Mouse (Mus musculus): ENCODE data around the gene Dnajc16. TPM values are rescaled to one million over a fixed set of nuclear protein-coding genes. Genes with fewer than 3 reads are reported as not detected.
"Not testable (repeated sequence)": the region's sequence is repeated elsewhere in the genome, so short reads cannot be mapped to it uniquely, and the experiment has no call there.

The Dnajc16 gene
- polyA plus RNA-seq, 1 experiment from 2014 or later, result 4.8 TPM

DNA sequence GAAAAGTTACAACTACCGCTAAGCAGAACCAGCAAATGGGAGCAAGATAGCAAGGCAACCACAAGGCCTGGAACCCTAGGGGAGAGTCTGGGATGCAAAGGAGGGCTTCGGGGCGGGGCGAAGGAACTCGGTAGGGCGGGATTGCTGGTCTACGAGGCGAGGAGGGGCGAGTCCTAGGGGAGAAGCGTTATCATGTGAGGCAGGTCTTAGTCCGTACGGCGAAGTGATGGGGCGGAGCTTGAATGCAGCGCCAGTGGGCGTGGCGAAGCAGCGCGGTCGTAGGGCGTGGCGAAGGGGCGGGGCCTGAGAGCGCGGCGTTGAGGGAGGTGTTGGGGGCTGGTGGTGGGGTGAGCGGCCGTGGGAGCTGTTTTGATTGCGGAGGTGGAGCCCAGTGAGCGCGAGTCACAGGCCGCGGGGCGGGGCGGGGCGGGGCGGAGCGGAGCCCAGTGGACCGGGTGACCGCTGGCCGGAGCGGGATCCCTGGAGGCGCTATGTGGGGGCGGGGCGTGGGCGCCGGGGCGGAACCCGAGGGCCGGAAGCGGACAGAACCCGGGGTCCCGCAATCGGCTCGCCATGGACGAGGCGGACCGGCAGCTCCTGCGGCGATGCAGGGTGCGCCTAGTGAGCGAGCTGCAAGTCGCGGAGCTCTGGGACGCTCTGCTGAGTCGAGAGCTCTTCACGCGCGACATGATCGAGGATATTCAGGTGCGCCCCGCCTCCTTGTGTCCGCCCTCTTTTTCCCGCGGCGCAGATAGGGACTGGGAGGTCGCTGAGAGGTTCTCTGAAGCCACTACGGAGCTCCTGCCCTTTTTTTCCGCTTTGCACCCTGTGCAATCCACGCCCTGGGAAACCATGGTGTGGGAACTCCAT is 2.8 kb upstream of the Dnajc16 start, which contains the start of gene Casp9:
Gene Casp9, plus strand, starts transcription at position 331 of the 870 bp plus-strand sequence.
- peak within 1 kb of the TSS; percentile 79 for H3K4me3 ChIP-seq
- peak within 1 kb of the TSS; percentile 93 for H3K27ac ChIP-seq
- H3K9me3 ChIP-seq, result no peaks in the 10 kb centered on the region
- H3K27me3 ChIP-seq (ENCODE audit: poor library complexity, severe bottlenecking), result no peaks in the 10 kb centered on the region
- H3K36me3 ChIP-seq (replicated peaks), result peaks cover 28% of the 10 kb centered on the region
- peaks cover 49% of the 10 kb centered on the region for H3K4me1 ChIP-seq
- WGBS, result under 1% methylated on average over 78 of the region's 80 CpGs
- peak; percentile 99 for DNase-seq (ENCODE audit: extremely low spot score, low spot score)

DNA sequence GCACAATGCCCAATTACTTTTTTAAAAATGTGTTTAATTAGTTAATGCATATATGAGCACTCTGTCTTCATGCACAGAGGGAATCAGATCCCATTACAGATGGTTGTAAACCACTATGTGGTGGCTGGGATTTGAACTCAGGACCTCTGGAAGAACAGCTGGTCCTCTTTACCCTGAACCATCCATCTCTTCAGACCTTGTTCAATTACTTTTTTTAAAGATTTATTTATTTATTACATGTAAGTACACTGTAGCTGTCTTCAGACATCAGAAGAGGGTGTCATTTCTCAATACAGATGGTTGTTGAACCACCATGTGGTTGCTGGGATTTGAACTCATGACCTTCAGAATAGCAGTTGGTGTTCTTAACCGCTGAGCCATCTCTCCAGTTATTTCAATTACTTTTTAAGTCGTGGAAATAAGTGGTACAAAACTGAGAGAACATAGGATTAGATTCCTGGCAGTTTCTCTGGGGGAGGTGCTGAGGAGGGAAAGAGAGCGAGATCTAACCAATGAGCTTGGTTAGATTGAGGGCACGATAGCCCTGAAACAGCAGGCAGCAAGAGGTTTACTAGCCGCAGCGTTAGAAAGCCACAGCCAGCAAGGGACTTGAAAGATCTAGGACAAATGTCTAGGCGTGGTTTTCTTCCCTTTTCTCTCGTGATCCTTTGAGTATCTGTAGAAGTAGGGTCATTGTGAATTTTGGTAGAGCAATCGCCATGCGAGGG is 2.0 kb upstream of the Dnajc16 start:
- H3K36me3 ChIP-seq (replicated peaks), result peaks cover 27% of the 10 kb centered on the region
- H3K4me1 ChIP-seq, result peaks cover 49% of the 10 kb centered on the region
- H3K27me3 ChIP-seq (ENCODE audit: poor library complexity, severe bottlenecking), result no peaks in the 10 kb centered on the region
- H3K27ac ChIP-seq, result peak overlapping the region; percentile 93
- H3K9me3 ChIP-seq, result no peaks in the 10 kb centered on the region
- H3K4me3 ChIP-seq, result peak overlapping the region; percentile 79
- 11% methylated on average over 10 of the region's 10 CpGs for WGBS
- DNase-seq (ENCODE audit: extremely low spot score, low spot score), result no peak

DNA sequence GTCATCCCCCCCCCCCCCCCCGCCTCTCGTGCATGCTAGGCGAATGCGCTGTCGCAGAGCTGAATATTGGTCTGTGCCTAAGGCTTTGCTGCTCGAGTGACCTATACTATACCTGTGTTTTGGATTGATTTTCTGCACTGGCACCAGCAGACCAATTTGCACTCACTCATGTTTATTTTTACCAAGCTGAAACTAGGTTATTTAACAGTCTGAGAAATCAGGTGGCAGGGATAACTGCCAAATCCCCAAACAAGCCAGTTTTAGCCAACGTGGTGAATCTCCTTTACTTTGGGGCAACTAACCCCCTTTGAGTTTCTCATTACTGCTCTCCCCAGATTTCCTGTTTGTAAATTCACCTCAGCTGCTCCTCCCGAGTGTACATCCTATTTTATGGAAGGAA is 1.2 kb upstream of the Dnajc16 start:
- Histone ChIP-seq H3K27ac (no peak overlapping the region), H3K4me3 (no peak overlapping the region), H3K36me3 (replicated peaks) (peaks cover 24% of the 10 kb centered on the region), H3K27me3 (ENCODE audit: poor library complexity, severe bottlenecking) (no peaks in the 10 kb centered on the region), H3K9me3 (no peaks in the 10 kb centered on the region), H3K4me1 (peaks cover 49% of the 10 kb centered on the region)
- WGBS, result 88% methylated on average over 8 of the region's 8 CpGs
- DNase-seq (ENCODE audit: extremely low spot score, low spot score), result no peak

DNA sequence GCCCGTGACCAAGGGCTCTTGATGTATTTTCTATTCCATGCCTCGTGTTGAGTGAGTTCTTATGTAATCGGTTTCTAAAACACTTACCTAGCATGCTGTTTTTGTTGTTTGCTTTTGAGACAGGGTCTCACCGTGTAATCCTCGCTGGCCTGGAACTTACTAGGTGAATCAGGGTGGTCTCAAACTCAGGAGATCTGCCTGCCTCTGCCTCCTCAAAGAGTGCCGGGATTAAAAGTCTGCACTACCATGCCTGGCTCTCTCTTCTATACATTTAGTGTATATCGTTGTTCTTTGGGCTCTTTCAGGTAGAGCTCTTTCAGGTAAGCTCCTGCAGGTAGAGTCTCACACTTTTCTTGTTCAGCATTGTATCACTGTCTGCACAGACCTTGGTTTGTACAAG is 755 bp upstream of the Dnajc16 start:
- 87% methylated on average over 7 of the region's 7 CpGs for WGBS
- no peak overlapping the region; the same call in 1 of the 2 replicates for H3K4me3 ChIP-seq
- H3K36me3 ChIP-seq (replicated peaks), result peaks cover 20% of the 10 kb centered on the region
- H3K27ac ChIP-seq, result no peak overlapping the region
- H3K9me3 ChIP-seq, result no peaks in the 10 kb centered on the region
- no peak for DNase-seq (ENCODE audit: extremely low spot score, low spot score)
- peaks cover 49% of the 10 kb centered on the region for H3K4me1 ChIP-seq
- no peaks in the 10 kb centered on the region for H3K27me3 ChIP-seq (ENCODE audit: poor library complexity, severe bottlenecking)

DNA sequence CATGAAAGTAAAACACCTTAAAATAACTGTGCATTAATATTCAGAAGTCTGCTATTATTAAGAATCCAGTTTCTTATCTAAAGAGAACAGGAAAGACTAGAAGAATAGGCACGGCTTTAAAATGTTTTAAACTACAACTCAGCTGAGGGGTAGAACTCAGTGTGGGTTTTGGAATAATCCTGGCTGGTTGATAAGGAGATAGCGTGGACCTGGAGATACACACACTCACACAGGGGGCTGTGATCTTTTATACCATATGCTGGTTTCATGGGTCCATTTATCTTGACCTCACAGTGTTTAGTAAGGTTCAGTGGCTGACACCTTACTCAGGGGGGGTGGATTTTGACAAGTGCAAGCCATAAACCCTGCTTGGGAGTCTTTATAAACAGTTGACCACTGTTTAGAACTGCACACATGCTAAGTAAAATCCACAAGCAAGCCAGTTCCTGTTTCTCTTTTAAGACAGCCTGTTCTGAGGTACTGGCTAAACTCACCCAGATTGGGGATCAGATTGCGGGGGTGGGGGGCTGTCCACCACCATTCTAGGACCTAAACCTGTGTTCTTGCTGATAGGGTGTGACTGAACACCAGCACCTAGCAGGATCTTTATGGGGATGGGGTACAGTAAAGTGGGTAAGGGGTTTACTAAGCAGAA is 1.0 kb downstream of the Dnajc16 start:
- Histone ChIP-seq H3K27ac (peak overlapping the region; percentile 94), H3K27me3 (ENCODE audit: poor library complexity, severe bottlenecking) (no peaks in the 10 kb centered on the region), H3K4me1 (peaks cover 43% of the 10 kb centered on the region), H3K9me3 (no peaks in the 10 kb centered on the region), H3K4me3 (peak overlapping the region; percentile 86), H3K36me3 (replicated peaks) (peaks cover 28% of the 10 kb centered on the region)
- WGBS, result 55% methylated on average over 3 of the region's 3 CpGs
- DNase-seq (ENCODE audit: extremely low spot score, low spot score), result no peak

DNA sequence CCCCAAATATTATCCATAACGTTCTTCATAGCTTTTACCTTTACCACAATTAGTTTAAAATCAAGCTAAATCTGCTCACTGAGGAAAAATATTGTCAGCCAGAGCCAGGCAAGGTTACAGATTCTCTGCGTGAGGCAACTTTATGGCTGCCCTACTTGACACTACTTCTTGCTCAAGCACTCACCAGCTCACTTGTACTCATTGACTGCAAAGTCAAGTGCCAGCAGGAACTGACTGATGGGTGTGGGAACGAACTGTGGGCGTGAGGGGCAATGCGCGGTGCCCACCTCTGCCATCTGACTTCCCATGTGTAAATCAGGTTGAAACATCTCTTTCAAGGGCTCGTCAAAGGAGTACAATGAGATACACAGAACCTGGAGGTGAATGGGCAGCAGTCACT is 3.3 kb downstream of the Dnajc16 start:
- H3K27ac ChIP-seq, result no peak overlapping the region
- no peak for DNase-seq (ENCODE audit: extremely low spot score, low spot score)
- 94% methylated on average over 7 of the region's 7 CpGs for WGBS
- no peaks in the 10 kb centered on the region for H3K9me3 ChIP-seq
- H3K4me1 ChIP-seq, result peaks cover 22% of the 10 kb centered on the region
- H3K4me3 ChIP-seq, result no peak overlapping the region
- no peaks in the 10 kb centered on the region for H3K27me3 ChIP-seq (ENCODE audit: poor library complexity, severe bottlenecking)
- H3K36me3 ChIP-seq (replicated peaks), result peaks cover 50% of the 10 kb centered on the region

DNA sequence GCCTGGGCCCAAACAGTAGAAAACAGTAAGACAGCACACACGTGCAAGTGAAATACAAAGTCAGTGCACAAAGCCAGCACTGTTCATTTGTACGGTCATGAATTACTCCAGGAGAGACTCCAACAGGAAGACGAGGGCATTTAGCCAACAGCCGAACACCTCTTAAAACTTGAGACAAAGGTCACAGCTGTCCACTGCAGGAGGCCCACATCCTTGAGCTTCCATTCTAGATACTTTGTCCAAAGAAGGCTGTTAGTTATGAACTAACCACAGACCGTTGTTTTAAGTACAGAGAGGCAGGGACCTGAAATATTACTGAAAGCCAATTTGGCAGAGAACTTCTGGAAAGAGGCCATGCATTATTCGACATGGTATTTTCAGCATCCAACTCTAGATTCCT is 3.7 kb downstream of the Dnajc16 start:
- H3K27ac ChIP-seq, result no peak overlapping the region
- H3K4me3 ChIP-seq, result no peak overlapping the region
- H3K9me3 ChIP-seq, result no peaks in the 10 kb centered on the region
- no peak for DNase-seq (ENCODE audit: extremely low spot score, low spot score)
- H3K36me3 ChIP-seq (replicated peaks), result peaks cover 54% of the 10 kb centered on the region
- no peaks in the 10 kb centered on the region for H3K27me3 ChIP-seq (ENCODE audit: poor library complexity, severe bottlenecking)
- WGBS, result 91% methylated on average over 6 of the region's 6 CpGs
- H3K4me1 ChIP-seq, result peaks cover 20% of the 10 kb centered on the region

DNA sequence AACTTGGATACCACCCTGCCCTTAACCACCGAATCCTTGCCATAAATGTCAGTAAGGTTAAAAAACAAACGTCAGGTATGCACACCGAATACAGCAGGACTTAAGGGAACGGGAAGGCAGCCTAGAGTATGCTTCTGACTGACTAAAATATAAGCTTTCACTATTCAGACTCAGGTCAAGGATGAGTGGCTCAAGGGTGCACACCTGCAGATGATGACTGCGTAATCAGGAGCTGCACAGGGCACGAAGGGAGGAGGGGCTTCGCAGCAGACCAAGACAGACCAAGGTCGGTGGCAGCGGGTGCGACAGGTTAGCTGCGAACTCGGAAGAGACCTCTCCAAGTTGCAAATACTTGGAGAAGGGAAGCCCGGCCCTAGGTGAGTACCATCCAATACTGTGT is 4.6 kb downstream of the Dnajc16 start:
- H3K27me3 ChIP-seq (ENCODE audit: poor library complexity, severe bottlenecking), result no peaks in the 10 kb centered on the region
- H3K4me1 ChIP-seq, result peaks cover 16% of the 10 kb centered on the region
- no peak for DNase-seq (ENCODE audit: extremely low spot score, low spot score)
- no peak overlapping the region for H3K4me3 ChIP-seq
- H3K9me3 ChIP-seq, result no peaks in the 10 kb centered on the region
- H3K27ac ChIP-seq, result no peak overlapping the region
- WGBS, result 92% methylated on average over 13 of the region's 13 CpGs
- H3K36me3 ChIP-seq (replicated peaks), result peaks cover 63% of the 10 kb centered on the region

DNA sequence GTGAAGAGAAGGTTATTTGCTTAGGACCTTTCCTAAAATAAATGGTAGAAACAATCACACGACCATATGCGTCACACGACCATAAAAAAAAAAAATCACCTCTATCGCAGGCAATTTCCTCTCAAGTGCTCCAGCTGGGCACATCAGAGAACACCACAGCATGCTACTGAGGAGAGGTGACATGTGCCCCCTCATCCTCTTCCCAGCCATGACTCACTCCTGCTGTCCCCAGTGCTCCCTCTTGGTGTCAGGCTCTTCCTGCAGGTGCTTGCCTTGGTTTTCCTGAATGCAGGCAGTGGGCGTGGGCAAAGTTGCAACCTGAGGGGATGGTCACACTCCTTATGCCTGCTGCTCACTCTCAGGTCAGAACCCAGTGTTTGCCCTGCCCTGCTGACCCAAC is 5.9 kb downstream of the Dnajc16 start:
- Histone ChIP-seq H3K36me3 (replicated peaks) (peaks cover 76% of the 10 kb centered on the region), H3K9me3 (no peaks in the 10 kb centered on the region), H3K27ac (no peak overlapping the region), H3K4me1 (peaks cover 5% of the 10 kb centered on the region), H3K4me3 (no peak overlapping the region), H3K27me3 (ENCODE audit: poor library complexity, severe bottlenecking) (no peaks in the 10 kb centered on the region)
- WGBS, result 92% methylated on average over 5 of the region's 5 CpGs
- DNase-seq (ENCODE audit: extremely low spot score, low spot score), result no peak

DNA sequence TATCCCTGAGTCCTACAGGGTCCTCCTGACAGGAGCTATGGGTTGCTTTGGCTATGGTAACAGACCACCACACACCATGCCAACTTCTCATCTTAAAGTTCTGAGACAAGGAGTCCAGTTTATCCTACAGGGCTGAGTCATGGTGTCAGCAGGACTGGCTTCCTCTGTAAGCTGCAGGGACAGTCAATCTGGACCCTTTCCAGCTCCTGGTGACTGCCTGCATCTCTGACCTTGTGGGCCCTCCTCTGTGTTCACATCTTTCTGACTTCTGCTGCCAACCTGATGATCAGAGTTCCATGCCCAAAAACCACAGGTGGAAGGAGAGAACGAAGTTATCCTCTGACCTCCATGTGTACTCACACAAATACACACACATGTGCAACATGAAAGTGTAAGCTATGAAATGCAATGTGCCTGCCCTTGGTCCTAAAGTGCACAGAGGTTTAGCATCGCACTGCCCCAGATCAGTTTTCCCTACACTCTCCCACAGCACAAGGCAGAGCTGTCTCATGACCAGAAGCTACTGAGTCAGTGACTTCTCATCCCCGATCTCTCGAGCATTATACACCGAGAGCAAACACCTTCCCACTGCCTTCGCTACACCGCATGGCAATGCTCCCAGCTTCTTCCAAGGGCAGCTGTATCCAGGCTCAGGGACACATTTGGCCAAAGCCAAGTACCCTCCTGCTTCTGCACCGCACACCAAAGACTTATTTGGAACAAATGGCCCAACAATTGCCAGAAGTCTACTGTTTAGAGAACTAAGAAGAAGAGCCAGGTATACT is 9.3 kb downstream of the Dnajc16 start:
- H3K36me3 ChIP-seq (replicated peaks), result peaks cover 96% of the 10 kb centered on the region
- H3K4me3 ChIP-seq, result no peak overlapping the region
- 95% methylated on average over 8 of the region's 8 CpGs for WGBS
- DNase-seq (ENCODE audit: extremely low spot score, low spot score), result no peak
- H3K27me3 ChIP-seq (ENCODE audit: poor library complexity, severe bottlenecking), result no peaks in the 10 kb centered on the region
- no peaks in the 10 kb centered on the region for H3K9me3 ChIP-seq
- H3K4me1 ChIP-seq, result no peaks in the 10 kb centered on the region
- no peak overlapping the region for H3K27ac ChIP-seq

DNA sequence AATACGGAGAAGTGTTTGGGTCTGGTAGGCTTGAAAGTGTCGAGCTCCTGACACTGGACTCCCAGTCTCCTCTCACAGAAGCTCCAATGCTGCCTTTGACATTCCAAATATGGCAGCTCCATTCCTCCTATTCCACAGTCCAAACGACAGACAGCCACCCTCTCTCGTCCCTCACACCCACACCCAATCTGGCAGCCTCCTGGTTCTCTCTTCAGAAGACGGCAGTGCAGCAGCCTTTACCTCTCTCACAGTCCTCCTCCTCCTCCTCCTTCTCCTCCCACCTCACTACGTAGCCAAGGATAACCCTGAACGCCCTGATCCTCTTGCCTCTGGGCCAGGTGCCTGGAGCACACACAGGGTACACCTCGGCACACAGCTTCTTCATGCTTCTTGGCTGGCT is 10.9 kb downstream of the Dnajc16 start:
- no peaks in the 10 kb centered on the region for H3K4me1 ChIP-seq
- no peak overlapping the region for H3K4me3 ChIP-seq
- 91% methylated on average over 8 of the region's 8 CpGs for WGBS
- DNase-seq (ENCODE audit: extremely low spot score, low spot score), result no peak
- peaks cover 99% of the 10 kb centered on the region for H3K36me3 ChIP-seq (replicated peaks)
- no peaks in the 10 kb centered on the region for H3K9me3 ChIP-seq
- H3K27me3 ChIP-seq (ENCODE audit: poor library complexity, severe bottlenecking), result no peaks in the 10 kb centered on the region
- no peak overlapping the region for H3K27ac ChIP-seq

DNA sequence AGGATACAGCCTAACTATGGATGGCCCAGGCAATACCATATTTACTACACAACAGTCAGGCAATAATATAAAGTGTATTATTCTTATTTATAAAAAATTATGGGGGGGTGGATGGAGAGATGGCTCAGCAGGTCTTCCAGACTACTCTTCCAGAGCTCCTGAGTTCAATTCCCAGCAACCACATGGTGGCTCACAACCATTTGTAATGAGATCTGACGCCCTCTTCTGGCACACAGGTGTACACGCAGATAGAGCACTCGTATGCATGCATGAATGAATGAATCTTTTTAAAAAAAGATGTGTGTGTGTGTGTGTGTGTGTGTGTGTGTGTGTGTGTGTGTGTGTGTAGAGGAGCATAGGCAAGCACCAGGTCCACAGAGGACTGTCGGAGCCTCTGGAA is 17.7 kb downstream of the Dnajc16 start:
- not testable (repeated sequence) for H3K27me3 ChIP-seq (ENCODE audit: poor library complexity, severe bottlenecking); DNase-seq (ENCODE audit: extremely low spot score, low spot score); H3K4me1 ChIP-seq; H3K4me3 ChIP-seq; H3K27ac ChIP-seq; H3K9me3 ChIP-seq
- WGBS, result 88% methylated on average over 4 of the region's 4 CpGs
- peaks cover 98% of the 10 kb centered on the region for H3K36me3 ChIP-seq (replicated peaks)
